ENCODE assay signal across 22 mouse cellular contexts in the genomic region with DNA sequence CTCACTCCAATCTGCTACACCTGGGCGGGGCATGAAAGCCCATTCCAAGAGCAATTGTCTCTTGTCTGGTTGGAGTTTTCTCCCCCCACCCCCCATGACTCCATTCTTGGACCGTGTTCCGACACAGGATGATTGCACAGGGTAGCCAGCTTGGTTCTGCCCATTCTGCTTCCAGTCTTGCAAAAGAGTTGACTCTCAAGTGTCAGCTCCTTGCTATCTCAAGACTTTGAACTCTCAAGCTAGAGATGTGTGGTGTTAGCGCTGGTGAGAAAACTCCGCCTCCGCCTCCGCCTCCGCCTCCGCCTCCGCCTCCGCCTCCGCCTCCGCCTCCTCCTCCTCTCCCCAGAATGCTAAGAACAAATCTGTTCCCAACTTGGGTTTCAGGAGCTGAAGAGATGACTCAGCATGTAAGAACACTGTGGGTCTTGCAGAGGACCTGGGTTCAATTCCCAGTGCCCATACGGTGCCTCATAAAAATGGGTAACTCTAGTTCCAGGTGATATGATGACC.
"Had no signal": no experiment of that assay in that cellular context is flagged by ENCODE, and none has a peak within 500 bp of the region (broad histone marks: within the 10 kb centered on the region; RNA-seq: fewer than 3 reads in every experiment).

No protein-coding gene starts in this region.

- H3K9me3 ChIP-seq: kidney, embryonic 15.5 days; limb, embryonic 12.5 days; limb, embryonic 15.5 days; midbrain, embryonic 12.5 days; midbrain, embryonic 15.5 days; neural tube, embryonic 12.5 days; neural tube, embryonic 15.5 days had no signal

- ATAC-seq: liver, postnatal 0 days; lung, postnatal 0 days; midbrain, embryonic 15.5 days had no signal

- H3K36me3 ChIP-seq: kidney, embryonic 15.5 days; limb, embryonic 12.5 days; limb, embryonic 15.5 days; midbrain, embryonic 12.5 days; midbrain, embryonic 15.5 days; neural tube, embryonic 12.5 days; neural tube, embryonic 15.5 days had no signal

- H3K27me3 ChIP-seq: kidney, embryonic 15.5 days; limb, embryonic 12.5 days; limb, embryonic 15.5 days; midbrain, embryonic 12.5 days; midbrain, embryonic 15.5 days; neural tube, embryonic 12.5 days; neural tube, embryonic 15.5 days had no signal

- H3K9ac ChIP-seq: kidney, embryonic 15.5 days; limb, embryonic 12.5 days; limb, embryonic 15.5 days; liver, embryonic 14.5 days; liver, postnatal 0 days; lung, embryonic 14.5 days; midbrain, embryonic 12.5 days; midbrain, embryonic 15.5 days; neural tube, embryonic 12.5 days; neural tube, embryonic 15.5 days had no signal

- H3K4me2 ChIP-seq: kidney, embryonic 15.5 days; limb, embryonic 12.5 days; limb, embryonic 15.5 days; liver, embryonic 11.5 days; lung, embryonic 14.5 days; midbrain, embryonic 12.5 days; midbrain, embryonic 15.5 days; neural tube, embryonic 12.5 days; neural tube, embryonic 15.5 days had no signal

- H3K27ac ChIP-seq: kidney, embryonic 15.5 days; layer of hippocampus, adult 2 months; left cerebral cortex, adult 2 months; limb, embryonic 12.5 days; liver, embryonic 14.5 days; macrophage; midbrain, embryonic 12.5 days; midbrain, embryonic 15.5 days; neural tube, embryonic 12.5 days; neural tube, embryonic 15.5 days had no signal

- DNase-seq: kidney, adult 8-10 months; kidney, postnatal 10 days; kidney, postnatal 36 days; layer of hippocampus, adult 9-11 months; liver, postnatal 0 days; lung, embryonic 14.5 days; right cerebral cortex, postnatal 25 days; thymus, adult 18-20 months; thymus, postnatal 36 days had no signal

- H3K4me3 ChIP-seq: kidney, embryonic 15.5 days; layer of hippocampus, adult 2 months; left cerebral cortex, adult 2 months; limb, embryonic 12.5 days; limb, embryonic 15.5 days; midbrain, embryonic 12.5 days; midbrain, embryonic 15.5 days; neural tube, embryonic 12.5 days; neural tube, embryonic 15.5 days had no signal
